Mouse (Mus musculus) stomach, embryonic 15.5 days (tissue): ENCODE measurements around the gene Lkaaear1. TPM values are rescaled to one million over a fixed set of nuclear protein-coding genes. Genes with fewer than 3 reads are reported as not detected.

ENCODE experiments used
- ATAC-seq: fragments of 200-750 bp; cut with Nextera tagmentation; 2 replicates; pipeline ENCODE4 v1.8.0; 2017; ENCODE audit warnings: low read depth, moderate number of reproducible peaks, moderate TSS enrichment; ENCODE audit not compliant: insufficient read depth, low FRiP score
- H3K27ac ChIP-seq: fragments of 300-500 bp; sonication (generic); 2 replicates; pipeline ENCODE4 v1.5.1; 2015; ENCODE audit warnings: mild to moderate bottlenecking, inconsistent platforms
- H3K27me3 ChIP-seq: fragments of 300-500 bp; sonication (generic); replicated peaks from 2 replicates; pipeline ENCODE4 v1.6.1; 2015; ENCODE audit warnings: inconsistent platforms
- H3K36me3 ChIP-seq: fragments of 300-500 bp; sonication (generic); 2 replicates; pipeline ENCODE4 v1.6.1; 2015; ENCODE audit warnings: inconsistent platforms
- H3K4me1 ChIP-seq: fragments of 300-500 bp; sonication (generic); 2 replicates; pipeline ENCODE4 v1.6.1; 2015; ENCODE audit warnings: inconsistent platforms
- H3K4me2 ChIP-seq: fragments of 300-500 bp; sonication (generic); 2 replicates; pipeline ENCODE4 v1.6.1; 2015; ENCODE audit warnings: mild to moderate bottlenecking, inconsistent platforms
- H3K4me3 ChIP-seq: fragments of 300-500 bp; sonication (generic); replicated peaks from 2 replicates; pipeline ENCODE4 v1.5.1; 2015; ENCODE audit warnings: inconsistent platforms
- H3K9ac ChIP-seq: fragments of 300-500 bp; sonication (generic); 2 replicates; pipeline ENCODE4 v1.6.1; 2015; ENCODE audit warnings: inconsistent platforms
- H3K9me3 ChIP-seq: fragments of 300-500 bp; sonication (generic); 2 replicates; pipeline ENCODE4 v1.6.1; 2016; ENCODE audit warnings: inconsistent platforms
- WGBS: fragments of 180-500 bp; shearing (Covaris S2); methylation state at CpG from one replicate; pipeline ENCODE4 v1.1.7; 2015; 5-methylcytosine and 5-hydroxymethylcytosine counted together
- polyA plus RNA-seq: library from polyadenylated mRNA; unstranded; fragments of >200 nt; fragmentation: Nextera tagmentation; extraction: Ambion mirVana; gene quantifications from 2 replicates; pipeline ENCODE4 v1.2.1, GENCODE M21; 2015

The Lkaaear1 gene
- polyA plus RNA-seq = not detected in 2 replicates

- Histone ChIP-seq H3K4me2 (no peak within 1 kb of the TSS), H3K9me3 (no peaks in the 10 kb centered on the region), H3K27ac (no peak within 1 kb of the TSS), H3K9ac (no peak within 1 kb of the TSS), H3K4me3 (no peak within 1 kb of the TSS), H3K27me3 (no peaks in the 10 kb centered on the region), H3K4me1 (peaks cover 5% of the 10 kb centered on the region), H3K36me3 (no peaks in the 10 kb centered on the region)
- no peak for ATAC-seq
- WGBS = 51% methylated on average over 5 of the region's 5 CpGs
These were observed at the start of gene Lkaaear1 for GRCm38 (mm10) chr2:181698241-181698640. Gene Lkaaear1 (minus strand): TSS chr2:181698442.

GRCm38 (mm10) chr2:181730051-181730450 lies 31.8 kb upstream of the Lkaaear1 start:
- Histone ChIP-seq H3K4me1 (no peaks in the 10 kb centered on the region), H3K9ac (no peak overlapping the region), H3K9me3 (no peaks in the 10 kb centered on the region), H3K36me3 (no peaks in the 10 kb centered on the region), H3K4me3 (no peak overlapping the region), H3K27me3 (no peaks in the 10 kb centered on the region), H3K4me2 (no peak overlapping the region), H3K27ac (no peak overlapping the region)
- 49% methylated on average over 3 of the region's 3 CpGs for WGBS
- no peak for ATAC-seq

GRCm38 (mm10) chr2:181727659-181728262 lies 29.5 kb upstream of the Lkaaear1 start:
- Histone ChIP-seq H3K9ac (no peak overlapping the region), H3K9me3 (no peaks in the 10 kb centered on the region), H3K36me3 (no peaks in the 10 kb centered on the region), H3K27me3 (no peaks in the 10 kb centered on the region), H3K4me3 (no peak overlapping the region), H3K4me2 (no peak overlapping the region), H3K4me1 (no peaks in the 10 kb centered on the region), H3K27ac (no peak overlapping the region)
- 56% methylated on average over 9 of the region's 9 CpGs for WGBS
- no peak for ATAC-seq

GRCm38 (mm10) chr2:181722213-181722612 lies 24.0 kb upstream of the Lkaaear1 start:
- Histone ChIP-seq H3K36me3 (no peaks in the 10 kb centered on the region), H3K4me3 (no peak overlapping the region), H3K9me3 (no peaks in the 10 kb centered on the region), H3K9ac (no peak overlapping the region), H3K4me2 (no peak overlapping the region), H3K27me3 (no peaks in the 10 kb centered on the region), H3K4me1 (no peaks in the 10 kb centered on the region), H3K27ac (no peak overlapping the region)
- WGBS = 13% methylated on average over 3 of the region's 3 CpGs
- ATAC-seq = no peak

GRCm38 (mm10) chr2:181721200-181721599 lies 23.0 kb upstream of the Lkaaear1 start:
- ATAC-seq = no peak
- no peaks in the 10 kb centered on the region for H3K4me1 ChIP-seq
- H3K9me3 ChIP-seq = no peaks in the 10 kb centered on the region
- no peak overlapping the region for H3K4me3 ChIP-seq
- no peak overlapping the region for H3K27ac ChIP-seq
- no peaks in the 10 kb centered on the region for H3K36me3 ChIP-seq
- H3K4me2 ChIP-seq = no peak overlapping the region
- H3K27me3 ChIP-seq = no peaks in the 10 kb centered on the region
- H3K9ac ChIP-seq = no peak overlapping the region

- Histone ChIP-seq H3K4me3 (no peak overlapping the region), H3K27ac (no peak overlapping the region), H3K4me2 (no peak overlapping the region), H3K4me1 (0 out of 2 replicates have a peak, but pooled peaks cover 1% of the 10 kb centered on the region), H3K9ac (no peak overlapping the region), H3K36me3 (no peaks in the 10 kb centered on the region), H3K9me3 (no peaks in the 10 kb centered on the region), H3K27me3 (no peaks in the 10 kb centered on the region)
- WGBS = 33% methylated on average over 3 of the region's 3 CpGs
- no peak for ATAC-seq
These were observed 21.8 kb upstream of the Lkaaear1 start for GRCm38 (mm10) chr2:181720061-181720460.

GRCm38 (mm10) chr2:181716991-181717390 lies 18.7 kb upstream of the Lkaaear1 start:
- H3K9me3 ChIP-seq = no peaks in the 10 kb centered on the region
- ATAC-seq = no peak
- H3K36me3 ChIP-seq = no peaks in the 10 kb centered on the region
- H3K27ac ChIP-seq = no peak overlapping the region
- no peak overlapping the region for H3K4me2 ChIP-seq
- no peak overlapping the region for H3K9ac ChIP-seq
- no peaks in the 10 kb centered on the region for H3K27me3 ChIP-seq
- no peak overlapping the region for H3K4me3 ChIP-seq
- H3K4me1 ChIP-seq = 0 out of 2 replicates have a peak, but pooled peaks cover 4% of the 10 kb centered on the region
- 40% methylated on average over 3 of the region's 3 CpGs for WGBS

- ATAC-seq = 0 out of 2 replicates have a peak, but pooled peaks have one; percentile 27
- Histone ChIP-seq H3K4me2 (peak overlapping the region; percentile 39), H3K4me3 (peak overlapping the region; percentile 17; the same call in 1 of the 2 replicates), H3K27me3 (no peaks in the 10 kb centered on the region), H3K9me3 (no peaks in the 10 kb centered on the region), H3K36me3 (no peaks in the 10 kb centered on the region), H3K4me1 (0 out of 2 replicates have a peak, but pooled peaks cover 4% of the 10 kb centered on the region), H3K9ac (no peak overlapping the region), H3K27ac (no peak overlapping the region)
- WGBS = 66% methylated on average over 3 of the region's 3 CpGs
These were observed 17.1 kb upstream of the Lkaaear1 start for GRCm38 (mm10) chr2:181715382-181715781.

GRCm38 (mm10) chr2:181714903-181715326 lies 16.7 kb upstream of the Lkaaear1 start, which contains the start of gene Oprl1:
Gene Oprl1 (plus strand): TSS chr2:181715016.
- Histone ChIP-seq H3K4me3 (peak within 1 kb of the TSS; percentile 17; the same call in 1 of the 2 replicates), H3K27me3 (no peaks in the 10 kb centered on the region)
- 1% methylated on average over 7 of the region's 7 CpGs for whole genome bisulfite sequencing

GRCm38 (mm10) chr2:181713749-181714148 lies 15.5 kb upstream of the Lkaaear1 start:
- no peak overlapping the region for H3K4me2 ChIP-seq
- H3K9ac ChIP-seq = no peak overlapping the region
- ATAC-seq = no peak
- WGBS = 84% methylated on average over 1 of the region's 1 CpGs
- H3K27me3 ChIP-seq = no peaks in the 10 kb centered on the region
- H3K36me3 ChIP-seq = no peaks in the 10 kb centered on the region
- H3K27ac ChIP-seq = no peak overlapping the region
- H3K4me1 ChIP-seq = 0 out of 2 replicates have a peak, but pooled peaks cover 4% of the 10 kb centered on the region
- no peak overlapping the region for H3K4me3 ChIP-seq
- H3K9me3 ChIP-seq = no peaks in the 10 kb centered on the region

More at GRCm38 (mm10) chr2:181714903-181715326, 16.7 kb upstream of the Lkaaear1 start, which contains the start of gene Oprl1:
- 0 out of 2 replicates have a peak, but pooled peaks cover 4% of the 10 kb centered on the region for H3K4me1 ChIP-seq
- H3K36me3 ChIP-seq = no peaks in the 10 kb centered on the region
- H3K4me2 ChIP-seq = peak within 1 kb of the TSS; percentile 39
- no peaks in the 10 kb centered on the region for H3K9me3 ChIP-seq
- no peak within 1 kb of the TSS for H3K9ac ChIP-seq
- ATAC-seq = peak; percentile 39; the same call in 1 of the 2 replicates
- H3K27ac ChIP-seq = no peak within 1 kb of the TSS

- no peak overlapping the region for H3K4me2 ChIP-seq
- ATAC-seq = no peak
- H3K9ac ChIP-seq = no peak overlapping the region
- WGBS = 46% methylated on average over 4 of the region's 4 CpGs
- no peaks in the 10 kb centered on the region for H3K9me3 ChIP-seq
- H3K4me3 ChIP-seq = no peak overlapping the region
- H3K27ac ChIP-seq = no peak overlapping the region
- no peaks in the 10 kb centered on the region for H3K4me1 ChIP-seq
- H3K27me3 ChIP-seq = no peaks in the 10 kb centered on the region
- no peaks in the 10 kb centered on the region for H3K36me3 ChIP-seq
These were observed 8.4 kb upstream of the Lkaaear1 start for GRCm38 (mm10) chr2:181706668-181707067.

- H3K36me3 ChIP-seq = no peaks in the 10 kb centered on the region
- H3K27me3 ChIP-seq = no peaks in the 10 kb centered on the region
- no peak overlapping the region for H3K4me3 ChIP-seq
- ATAC-seq = no peak
- H3K4me1 ChIP-seq = peaks cover 16% of the 10 kb centered on the region
- 68% methylated on average over 33 of the region's 33 CpGs for WGBS
- H3K27ac ChIP-seq = no peak overlapping the region
- no peak overlapping the region for H3K9ac ChIP-seq
- no peak overlapping the region for H3K4me2 ChIP-seq
- H3K9me3 ChIP-seq = no peaks in the 10 kb centered on the region
These were observed 1.3 kb downstream of the Lkaaear1 start for GRCm38 (mm10) chr2:181696801-181697420.
